Mouse (Mus musculus): ENCODE data around the gene Trim8. TPM values are rescaled to one million over a fixed set of nuclear protein-coding genes. Genes with fewer than 3 reads are reported as not detected.

The Trim8 gene
- total RNA-seq (2021), result 100 to 1,000 TPM; 103 to 110 TPM
- long read RNA-seq, experiment 1, transcript Trim8-201 (6 exons, 3,580 nt), result major isoform, 99 of 122 reads
- long read RNA-seq, experiment 1, partial matches to known transcripts, result 18 of 122 reads
- long read RNA-seq, experiment 1, other reads (novel, unspliced or antisense), result 5 of 122 reads
- long read RNA-seq, experiment 2, transcript Trim8-201 (6 exons, 3,580 nt), result major isoform, 105 of 119 reads
- long read RNA-seq, experiment 2, partial matches to known transcripts, result 12 of 119 reads
- long read RNA-seq, experiment 2, other reads (novel, unspliced or antisense), result 2 of 119 reads

GRCm38 (mm10) chr19:46501401-46502068 is at the start of gene Trim8:
Trim8 (plus strand) TSS chr19:46501702.
- intact Hi-C loops (cut with DNase I), result loop anchor here (2.0 to 5.0 kb wide), 3 partner anchors 23 to 104 kb away; partner anchors contain the start of genes Actr1a, Arl3, Sfxn2 and Sufu
- peak; percentile 76 to 77 for DNase-seq (ENCODE audit: low spot score in 2 of 2)

DNA sequence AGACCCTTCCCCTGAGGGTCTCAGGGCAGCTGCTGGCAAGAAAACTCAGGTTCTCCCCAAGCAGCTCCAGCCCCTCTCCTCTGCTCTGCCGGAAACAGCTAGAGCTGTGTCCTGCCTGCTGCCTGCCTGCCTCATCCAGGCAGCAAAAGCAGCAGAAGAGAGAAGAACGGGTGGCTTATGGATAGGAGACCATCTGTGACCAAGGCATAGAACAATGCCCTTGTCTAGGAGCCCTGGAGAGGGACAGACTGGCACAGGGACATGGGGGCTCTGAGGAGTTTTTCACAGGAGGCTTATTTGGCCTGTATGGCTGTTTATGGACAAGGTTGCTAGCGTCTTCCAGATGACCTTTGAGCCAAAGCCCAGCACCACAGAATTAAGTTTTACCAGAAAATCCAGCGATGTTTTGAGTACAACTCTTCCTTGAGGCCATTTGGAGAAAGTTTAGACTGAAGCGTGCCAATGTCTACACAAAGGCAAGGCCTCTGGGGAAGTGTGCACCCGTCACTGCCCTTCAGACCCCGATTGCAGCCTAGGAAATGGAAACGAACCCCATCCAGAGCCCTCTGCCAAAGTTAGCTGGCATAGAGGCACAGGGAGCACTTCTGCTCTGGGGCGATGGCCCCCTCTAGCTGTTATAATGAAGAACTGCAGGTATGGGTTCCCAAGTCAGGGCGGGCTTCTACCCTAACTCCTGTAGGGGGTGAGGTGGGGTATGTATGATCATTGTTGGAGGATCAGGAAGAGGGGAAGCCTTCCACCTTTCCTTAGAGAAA is 49.3 kb upstream of the Trim8 start:
- intact Hi-C loops (cut with DNase I), result no loop called here
- peak; percentile 66 to 72 for DNase-seq (ENCODE audit: low spot score in 2 of 2)

- intact Hi-C loops (cut with DNase I), result no loop called here
Observed at GRCm38 (mm10) chr19:46452916-46453315, 48.6 kb upstream of the Trim8 start.

DNA sequence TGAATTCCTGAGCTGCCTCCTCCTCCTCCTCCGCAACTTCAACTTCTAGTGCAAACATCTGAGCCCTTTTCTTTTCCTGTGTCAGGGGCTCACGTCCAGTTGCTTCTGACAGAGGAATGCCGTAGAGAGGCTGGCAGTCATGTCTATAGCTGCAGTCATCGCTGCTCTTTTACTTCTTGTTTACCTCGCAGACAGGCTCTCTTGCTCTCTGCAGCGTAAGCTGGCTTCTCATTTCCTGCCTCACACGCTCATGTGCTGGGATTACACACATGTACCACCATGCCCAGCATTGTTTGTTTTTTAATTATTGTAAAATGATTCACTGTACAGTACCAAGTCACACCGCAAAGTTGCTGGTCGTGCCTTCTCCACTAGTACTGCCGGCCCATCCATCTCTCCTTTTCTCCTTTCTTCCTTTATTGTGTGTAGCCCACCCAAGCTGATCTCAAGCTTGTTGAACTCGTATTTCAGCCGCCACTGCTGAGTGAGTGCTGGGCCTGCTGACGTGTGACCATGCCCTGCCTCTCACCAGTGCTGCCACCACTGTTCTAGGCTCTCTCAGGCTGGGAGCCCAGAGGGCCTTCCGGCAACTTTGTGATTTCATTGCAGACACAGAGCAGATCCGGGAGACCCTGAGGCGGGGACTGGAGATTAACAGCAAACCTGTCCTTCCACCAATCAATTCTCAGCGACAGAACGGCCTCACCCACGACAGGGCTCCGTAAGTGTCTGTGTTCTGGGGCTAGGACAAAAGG is 47.2 kb upstream of the Trim8 start:
- intact Hi-C loops (cut with DNase I), result no loop called here
- DNase-seq (ENCODE audit: low spot score in 2 of 2), result no peak

More at GRCm38 (mm10) chr19:46452916-46453315, 48.6 kb upstream of the Trim8 start:
- DNase-seq (ENCODE audit: low spot score in 2 of 2), result no peak

DNA sequence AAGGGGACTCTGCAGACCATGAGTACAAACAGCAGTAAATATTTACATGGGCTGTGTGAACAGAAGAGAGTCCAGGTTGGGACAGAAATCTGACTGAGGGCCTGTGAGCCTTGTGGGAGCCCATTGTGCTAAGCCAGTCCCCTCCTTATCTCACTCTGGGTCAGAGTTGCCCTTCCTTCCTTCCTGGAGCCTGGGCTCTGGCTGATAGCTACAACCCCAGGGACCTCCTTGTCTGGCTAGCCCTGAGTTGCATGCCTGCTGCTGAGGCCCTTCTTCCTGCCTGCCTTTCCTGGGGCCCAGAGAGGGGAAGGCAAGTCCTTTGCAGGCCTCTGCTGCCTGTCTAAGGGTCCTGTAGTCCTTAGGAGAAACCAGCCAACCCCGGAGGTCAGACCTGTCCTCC is 46.5 kb upstream of the Trim8 start:
- no peak for DNase-seq (ENCODE audit: low spot score in 2 of 2)
- intact Hi-C loops (cut with DNase I), result no loop called here

- intact Hi-C loops (cut with DNase I), result no loop called here
- DNase-seq (ENCODE audit: low spot score in 2 of 2), result no peak
Observed at GRCm38 (mm10) chr19:46455556-46455955, 45.9 kb upstream of the Trim8 start.

- intact Hi-C loops (cut with DNase I), result no loop called here
Observed at GRCm38 (mm10) chr19:46456018-46456735, 45.3 kb upstream of the Trim8 start.

DNA sequence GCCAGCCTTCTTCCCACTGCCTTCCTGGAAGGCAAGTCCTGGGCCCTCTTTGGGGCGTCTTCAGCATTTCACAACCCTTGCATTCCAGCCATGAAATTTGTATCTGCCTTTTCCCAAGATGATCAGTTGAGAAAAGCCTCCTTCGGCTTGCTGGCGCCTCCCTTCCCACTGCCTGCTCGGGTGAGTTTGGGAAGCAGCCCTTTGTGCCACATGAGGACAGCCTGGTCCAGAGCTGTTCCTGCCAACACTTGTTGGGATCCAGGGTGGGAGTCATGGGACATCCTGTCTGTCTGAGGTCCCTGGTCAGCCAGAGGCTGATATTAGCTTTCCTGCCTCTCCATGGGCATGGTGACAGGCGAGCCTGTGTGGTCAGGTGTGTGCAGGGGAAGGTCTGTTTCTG is 43.7 kb upstream of the Trim8 start:
- no peak for DNase-seq (ENCODE audit: low spot score in 2 of 2)
- intact Hi-C loops (cut with DNase I), result no loop called here

More at GRCm38 (mm10) chr19:46456018-46456735, 45.3 kb upstream of the Trim8 start:
- DNase-seq (ENCODE audit: low spot score in 2 of 2), result no peak

- intact Hi-C loops (cut with DNase I), result no loop called here
- DNase-seq (ENCODE audit: low spot score in 2 of 2), result no peak
Observed at GRCm38 (mm10) chr19:46459256-46459655, 42.2 kb upstream of the Trim8 start.

- intact Hi-C loops (cut with DNase I), result no loop called here
- DNase-seq (ENCODE audit: low spot score in 2 of 2), result no peak
Observed at GRCm38 (mm10) chr19:46459889-46460288, 41.6 kb upstream of the Trim8 start.

GRCm38 (mm10) chr19:46462574-46462973 is 38.9 kb upstream of the Trim8 start:
- intact Hi-C loops (cut with DNase I), result no loop called here
- DNase-seq (ENCODE audit: low spot score in 2 of 2), result no peak

DNA sequence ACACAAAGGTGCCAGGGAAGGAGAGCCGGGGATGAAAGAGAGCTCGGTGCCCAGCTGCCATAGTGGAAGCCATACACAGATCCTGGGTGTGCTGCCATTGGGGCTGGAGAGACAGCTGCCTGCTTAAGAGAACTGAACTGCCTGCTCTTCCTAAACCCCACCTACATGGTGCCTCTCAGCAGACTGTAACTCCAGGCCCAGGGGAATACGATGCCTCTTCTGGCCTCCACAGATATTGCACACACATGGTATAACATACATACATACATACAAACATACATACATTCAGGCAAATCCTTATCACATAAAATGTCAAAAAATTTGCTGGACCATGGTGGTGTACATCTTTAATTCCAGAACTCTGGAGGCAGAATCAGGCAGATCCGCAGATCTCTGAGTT is 38.1 kb upstream of the Trim8 start:
- intact Hi-C loops (cut with DNase I), result no loop called here
- DNase-seq (ENCODE audit: low spot score in 2 of 2), result no peak

DNA sequence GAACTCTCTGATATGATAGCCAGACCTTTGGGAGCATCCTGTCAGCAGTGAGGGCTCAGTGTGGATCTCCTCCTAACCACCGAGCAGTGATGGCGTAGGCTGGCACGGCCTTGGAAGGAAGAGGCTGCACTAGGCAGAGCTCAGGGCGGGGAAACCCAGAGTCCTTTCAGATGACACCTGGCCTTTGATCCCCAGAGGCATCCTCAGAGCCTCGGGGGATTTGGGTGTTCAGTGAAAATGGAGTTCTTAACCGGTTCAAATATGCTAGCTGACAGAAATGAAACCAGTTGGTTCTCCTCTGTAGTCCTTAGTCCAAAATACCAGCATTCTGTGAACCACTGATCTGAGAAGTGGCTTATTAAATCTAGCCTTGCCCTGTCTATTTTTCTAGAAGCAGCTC is 35.3 kb upstream of the Trim8 start:
- DNase-seq (ENCODE audit: low spot score in 2 of 2), result no peak
- intact Hi-C loops (cut with DNase I), result no loop called here

DNA sequence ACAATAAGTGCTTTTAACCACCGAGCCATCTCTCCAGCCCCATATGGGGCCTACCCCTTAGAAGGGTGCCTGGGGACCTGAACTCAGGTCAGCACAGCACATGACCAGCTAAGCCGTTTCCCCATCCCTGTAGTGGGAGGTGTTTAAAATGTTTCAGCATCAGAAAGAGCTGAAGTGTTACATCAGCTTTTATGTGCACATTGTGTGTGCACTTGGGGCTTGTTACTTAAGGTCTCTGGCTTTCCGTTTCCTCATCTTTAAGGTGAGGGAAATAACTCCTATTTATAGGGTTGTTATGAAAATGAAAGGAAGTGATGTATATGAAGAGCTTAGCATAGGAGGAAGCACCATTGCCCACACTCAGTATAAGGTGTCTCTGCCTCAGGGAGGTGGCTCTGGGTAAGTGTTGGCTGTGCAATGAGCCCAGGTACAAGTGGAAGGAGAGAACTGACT is 34.4 kb upstream of the Trim8 start:
- no peak for DNase-seq (ENCODE audit: low spot score in 2 of 2)
- intact Hi-C loops (cut with DNase I), result no loop called here

DNA sequence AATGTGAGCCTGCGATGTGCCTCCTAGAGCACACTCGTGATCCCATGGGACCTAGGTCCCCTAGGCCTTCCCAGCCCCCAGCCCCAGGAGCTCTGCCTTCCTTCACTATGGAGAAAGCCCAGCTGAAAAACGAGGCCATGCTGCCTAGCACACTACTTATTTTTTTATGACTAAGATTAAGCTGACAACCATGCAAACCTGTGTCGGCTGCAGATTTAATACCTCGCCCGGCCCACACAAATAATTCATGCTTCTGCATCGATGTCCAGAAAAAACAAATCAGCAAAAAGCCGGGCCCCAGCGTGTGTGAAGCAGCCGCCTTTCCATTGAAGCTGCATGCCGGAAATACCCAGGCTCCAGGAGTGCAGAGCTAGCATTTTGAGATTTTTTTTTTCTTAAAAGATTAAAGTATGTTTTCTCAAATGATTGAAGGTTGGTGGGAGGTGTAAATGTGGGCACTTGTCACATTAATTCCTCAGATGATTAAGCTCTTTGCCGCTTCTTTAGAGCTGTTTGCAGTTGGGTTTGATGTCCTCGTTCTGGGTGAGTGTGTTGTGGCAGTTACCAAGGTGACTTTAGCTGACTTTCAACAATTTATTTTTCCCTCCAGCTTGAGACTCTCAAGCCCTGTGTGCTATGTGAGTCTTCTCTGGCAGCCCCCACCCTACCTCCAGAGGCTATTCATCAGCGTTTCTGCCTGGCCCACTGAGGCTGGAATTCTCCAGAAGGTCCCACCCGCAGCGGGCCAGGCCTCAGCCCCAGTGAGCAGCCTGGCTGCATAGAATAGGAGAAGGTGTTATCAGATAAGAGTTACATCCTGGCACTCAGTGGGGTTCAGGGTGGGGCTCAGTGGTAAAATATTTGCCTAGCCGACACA is 30.9 kb upstream of the Trim8 start:
- DNase-seq (ENCODE audit: low spot score in 2 of 2), result no peak
- intact Hi-C loops (cut with DNase I), result no loop called here

GRCm38 (mm10) chr19:46471324-46472093 is 30.0 kb upstream of the Trim8 start:
- intact Hi-C loops (cut with DNase I), result no loop called here
- DNase-seq (ENCODE audit: low spot score in 2 of 2), result no peak

GRCm38 (mm10) chr19:46477432-46477845 is 24.1 kb upstream of the Trim8 start:
- intact Hi-C loops (cut with DNase I), result no loop called here
- peak in 1 of 2 experiments; percentile 35 for DNase-seq (ENCODE audit: low spot score in 2 of 2)
